Mouse (Mus musculus) forebrain, embryonic 15.5 days (tissue): ENCODE results near the gene Arhgef7. TPM values are rescaled to one million over a fixed set of nuclear protein-coding genes. Genes with fewer than 3 reads are reported as not detected.

Experiments
- ATAC-seq: fragments of 200-750 bp; cut with Nextera tagmentation; replicated peaks from 2 replicates; pipeline ENCODE4 v1.8.0; 2017; ENCODE audit warnings: mild to moderate bottlenecking, moderate TSS enrichment, moderate library complexity
- H3K27ac ChIP-seq: fragments of 300-500 bp; sonication (generic); replicated peaks from 2 replicates; pipeline ENCODE4 v1.5.1; 2015; ENCODE audit warnings: mild to moderate bottlenecking, inconsistent platforms
- H3K27me3 ChIP-seq: fragments of 300-500 bp; sonication (generic); 2 replicates; pipeline ENCODE4 v1.6.1; 2015; ENCODE audit warnings: inconsistent platforms
- H3K36me3 ChIP-seq: fragments of 300-500 bp; sonication (generic); 2 replicates; pipeline ENCODE4 v1.6.1; 2015; ENCODE audit warnings: mild to moderate bottlenecking, inconsistent platforms
- H3K4me1 ChIP-seq: fragments of 300-500 bp; sonication (generic); 2 replicates; pipeline ENCODE4 v1.6.1; 2015; ENCODE audit warnings: inconsistent platforms
- H3K4me2 ChIP-seq: fragments of 300-500 bp; sonication (generic); replicated peaks from 2 replicates; pipeline ENCODE4 v1.6.1; 2015; ENCODE audit warnings: mild to moderate bottlenecking, inconsistent platforms
- H3K4me3 ChIP-seq: fragments of 300-500 bp; sonication (generic); 2 replicates; pipeline ENCODE4 v1.5.1; 2015; ENCODE audit warnings: mild to moderate bottlenecking, inconsistent platforms
- H3K9ac ChIP-seq: fragments of 300-500 bp; sonication (generic); replicated peaks from 2 replicates; pipeline ENCODE4 v1.6.1; 2015; ENCODE audit warnings: mild to moderate bottlenecking, inconsistent platforms
- H3K9me3 ChIP-seq: fragments of 300-500 bp; sonication (generic); 2 replicates; pipeline ENCODE4 v1.6.1; 2016; ENCODE audit warnings: inconsistent platforms
- WGBS: fragments of 180-500 bp; shearing (Covaris S2); methylation state at CpG from one replicate; pipeline ENCODE4 v1.1.7; 2015; ENCODE audit warnings: mixed read lengths; 5-methylcytosine and 5-hydroxymethylcytosine counted together
- polyA plus RNA-seq: library from polyadenylated mRNA; unstranded; fragments of >200 nt; fragmentation: Nextera tagmentation; extraction: Ambion mirVana; gene quantifications from 2 replicates; pipeline ENCODE4 v1.2.1, GENCODE M21; 2015

The Arhgef7 gene
- polyA plus RNA-seq, 1 experiment from 2014 or later = 77.1 TPM

DNA sequence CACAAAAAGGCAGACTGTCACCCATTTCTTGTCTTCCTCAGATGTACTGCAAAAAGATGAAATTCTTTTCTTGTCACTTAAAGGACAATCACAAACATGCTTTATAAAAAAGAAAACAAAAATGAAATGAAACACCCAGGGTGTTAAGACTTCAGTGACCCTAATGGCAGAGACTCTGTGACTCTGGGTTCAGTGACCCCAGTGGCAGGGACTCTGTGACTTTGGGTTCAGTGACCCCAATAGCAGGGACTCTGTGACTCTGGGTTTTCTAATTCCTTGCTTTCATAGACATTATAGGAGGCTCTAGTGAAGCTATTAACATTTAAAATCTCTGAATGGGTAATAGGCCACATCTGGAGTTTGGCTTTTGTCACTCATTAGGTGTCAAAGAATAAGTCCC is 27.2 kb downstream of the Arhgef7 start:
- no peak for ATAC-seq
- Histone ChIP-seq H3K36me3 (no peaks in the 10 kb centered on the region), H3K9me3 (no peaks in the 10 kb centered on the region), H3K9ac (no peak overlapping the region), H3K4me3 (no peak overlapping the region), H3K4me2 (no peak overlapping the region), H3K27me3 (no peaks in the 10 kb centered on the region), H3K27ac (no peak overlapping the region), H3K4me1 (peaks cover 27% of the 10 kb centered on the region)

DNA sequence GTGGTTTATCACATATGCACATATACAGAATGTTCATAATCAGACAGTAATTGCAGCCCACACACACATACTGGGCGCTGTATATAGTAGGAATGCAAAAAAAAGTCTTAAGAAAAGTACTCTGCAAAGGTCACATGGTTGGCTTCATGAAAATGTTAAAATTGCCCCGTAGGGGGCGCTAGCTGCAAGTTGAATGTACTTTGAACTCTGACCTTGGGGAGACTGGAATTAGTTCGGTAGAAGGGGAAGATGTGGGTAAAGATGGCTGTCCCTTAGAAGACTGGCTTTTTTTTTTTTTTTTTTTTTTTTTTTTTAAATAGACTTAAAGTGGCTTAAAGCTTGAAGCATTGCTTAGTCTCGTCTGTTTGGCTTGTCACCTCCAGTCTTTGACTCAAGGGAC is 28.4 kb downstream of the Arhgef7 start:
- Histone ChIP-seq H3K27me3 (no peaks in the 10 kb centered on the region), H3K27ac (no peak overlapping the region), H3K9ac (no peak overlapping the region), H3K36me3 (no peaks in the 10 kb centered on the region), H3K4me3 (no peak overlapping the region), H3K9me3 (no peaks in the 10 kb centered on the region), H3K4me2 (no peak overlapping the region), H3K4me1 (peaks cover 27% of the 10 kb centered on the region)
- no peak for ATAC-seq
- WGBS = 23% methylated on average over 5 of the region's 5 CpGs

DNA sequence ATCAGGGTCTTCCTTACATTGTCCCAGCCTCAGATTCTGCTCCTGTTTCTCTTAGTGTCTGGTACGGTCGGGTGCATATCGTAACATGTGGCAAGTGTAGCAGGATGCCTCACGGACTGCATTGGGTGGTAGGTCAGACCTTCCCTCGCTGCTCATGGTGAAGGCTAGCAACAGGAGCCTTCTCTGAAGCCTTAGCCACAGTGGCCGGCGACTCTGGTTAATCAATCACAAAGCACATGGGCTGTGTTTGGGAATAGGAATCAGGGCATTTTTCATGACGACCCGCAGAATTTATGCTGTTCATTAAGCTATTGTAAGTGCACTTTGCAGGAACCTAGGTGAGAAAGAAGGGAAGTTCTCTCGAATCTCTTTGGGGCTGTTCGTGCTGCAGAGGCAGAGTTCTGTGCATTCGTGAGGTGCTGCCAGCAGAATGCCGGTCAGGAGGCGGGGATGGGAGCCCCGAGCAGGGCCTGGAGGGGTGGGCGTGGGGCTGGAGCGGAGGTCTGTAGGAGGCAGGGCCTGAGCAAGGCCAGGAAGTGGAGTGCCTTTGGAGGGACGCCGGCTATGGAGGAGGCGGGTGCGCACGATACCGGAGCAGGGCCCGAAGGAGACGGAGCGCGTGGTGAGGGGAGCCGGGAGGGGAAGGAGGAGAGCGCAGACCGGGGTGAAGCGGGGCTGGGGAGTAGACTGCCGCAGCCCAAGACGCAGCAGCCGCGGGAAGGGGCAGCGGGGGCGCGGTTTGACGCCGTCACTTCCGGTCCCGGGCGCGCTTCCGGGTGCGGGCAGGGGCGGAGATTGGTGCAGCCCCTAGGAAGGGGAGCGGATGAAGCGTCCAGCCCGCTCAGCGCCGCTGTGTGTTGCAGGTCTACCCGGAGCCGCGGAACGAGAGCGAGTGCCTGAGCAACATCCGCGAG is 30.3 kb downstream of the Arhgef7 start:
- H3K27ac ChIP-seq = peak overlapping the region; percentile 80
- peak overlapping the region; percentile 73 for H3K4me3 ChIP-seq
- H3K9ac ChIP-seq = peak overlapping the region; percentile 79
- WGBS = 2% methylated on average over 59 of the region's 59 CpGs
- H3K9me3 ChIP-seq = no peaks in the 10 kb centered on the region
- H3K4me1 ChIP-seq = peaks cover 29% of the 10 kb centered on the region
- no peaks in the 10 kb centered on the region for H3K27me3 ChIP-seq
- no peaks in the 10 kb centered on the region for H3K36me3 ChIP-seq
- peak overlapping the region; percentile 72 for H3K4me2 ChIP-seq
- ATAC-seq = peak; percentile 95

DNA sequence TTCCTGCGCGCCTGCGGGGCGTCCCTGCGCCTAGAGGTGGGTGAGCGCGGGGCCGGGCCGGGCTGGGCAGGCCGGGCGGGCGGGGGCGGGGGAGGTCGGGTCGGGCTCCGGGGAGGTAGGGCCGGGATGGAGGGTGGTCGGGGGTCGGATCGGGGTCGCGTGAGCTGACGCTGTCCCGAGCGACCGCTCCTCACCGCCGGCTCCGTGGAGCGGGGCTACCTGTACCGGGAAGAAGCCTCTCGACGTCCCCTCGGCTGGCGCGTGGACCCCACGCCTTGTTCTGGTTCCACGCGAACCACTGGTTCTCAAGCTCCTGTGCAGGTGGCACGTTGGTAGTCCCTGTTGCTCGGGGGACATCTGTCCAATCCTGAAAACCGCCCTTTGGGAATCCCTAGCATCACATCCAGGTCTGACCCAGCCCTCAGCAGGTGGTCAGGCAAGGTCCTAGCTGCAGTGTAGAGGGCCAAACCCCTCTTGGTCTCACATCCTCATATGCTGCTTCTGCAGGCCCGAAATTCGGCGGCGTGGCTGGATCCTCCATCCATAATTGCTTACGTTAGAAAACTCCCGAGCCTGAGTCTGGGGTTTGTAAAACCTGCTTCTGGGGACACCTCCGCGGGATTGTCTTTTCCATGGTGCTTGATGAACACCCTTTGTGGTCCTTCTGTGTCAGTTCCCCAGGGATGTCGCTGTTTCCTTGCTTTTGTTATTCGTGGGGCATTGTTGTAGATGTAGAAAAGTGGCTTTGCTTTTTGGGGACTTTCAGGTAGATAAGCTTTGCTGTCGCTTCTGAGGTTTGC is 31.2 kb downstream of the Arhgef7 start:
- no peak; the same call in none of the 2 replicates for ATAC-seq
- peak overlapping the region; percentile 80; the same call in 1 of the 2 replicates for H3K27ac ChIP-seq
- 1% methylated on average over 53 of the region's 53 CpGs for WGBS

DNA sequence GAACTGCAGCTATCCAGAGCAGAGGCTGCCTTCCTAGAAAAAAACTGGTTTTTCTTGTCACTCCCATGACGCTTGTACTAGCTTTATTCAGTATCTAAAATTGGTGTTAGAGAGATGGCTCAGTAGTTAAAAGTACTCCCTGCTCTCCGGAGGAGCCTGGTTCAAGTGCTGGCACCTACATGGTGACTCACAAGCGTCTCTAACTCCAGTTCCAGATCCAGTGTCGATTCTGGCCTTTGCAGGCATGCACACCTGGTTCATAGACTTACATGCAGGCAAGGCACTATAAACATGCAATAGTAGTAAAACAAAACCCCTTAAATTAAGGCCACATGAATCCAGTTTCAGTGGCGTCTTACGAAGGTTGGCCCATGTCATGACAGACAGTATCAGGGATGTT is 34.0 kb downstream of the Arhgef7 start:
- peaks cover 26% of the 10 kb centered on the region for H3K4me1 ChIP-seq
- H3K27me3 ChIP-seq = no peaks in the 10 kb centered on the region
- H3K4me2 ChIP-seq = no peak overlapping the region
- H3K36me3 ChIP-seq = no peaks in the 10 kb centered on the region
- H3K27ac ChIP-seq = no peak overlapping the region
- no peak overlapping the region for H3K4me3 ChIP-seq
- H3K9me3 ChIP-seq = no peaks in the 10 kb centered on the region
- H3K9ac ChIP-seq = no peak overlapping the region
- no peak for ATAC-seq
- WGBS = 92% methylated on average over 6 of the region's 6 CpGs

More for the DNA sequence above, 31.2 kb downstream of the Arhgef7 start:
- peak overlapping the region; percentile 72 for H3K4me2 ChIP-seq
- H3K4me1 ChIP-seq = peaks cover 31% of the 10 kb centered on the region
- H3K36me3 ChIP-seq = no peaks in the 10 kb centered on the region
- no peaks in the 10 kb centered on the region for H3K27me3 ChIP-seq
- H3K4me3 ChIP-seq = peak overlapping the region; percentile 73
- H3K9ac ChIP-seq = peak overlapping the region; percentile 79
- H3K9me3 ChIP-seq = no peaks in the 10 kb centered on the region

DNA sequence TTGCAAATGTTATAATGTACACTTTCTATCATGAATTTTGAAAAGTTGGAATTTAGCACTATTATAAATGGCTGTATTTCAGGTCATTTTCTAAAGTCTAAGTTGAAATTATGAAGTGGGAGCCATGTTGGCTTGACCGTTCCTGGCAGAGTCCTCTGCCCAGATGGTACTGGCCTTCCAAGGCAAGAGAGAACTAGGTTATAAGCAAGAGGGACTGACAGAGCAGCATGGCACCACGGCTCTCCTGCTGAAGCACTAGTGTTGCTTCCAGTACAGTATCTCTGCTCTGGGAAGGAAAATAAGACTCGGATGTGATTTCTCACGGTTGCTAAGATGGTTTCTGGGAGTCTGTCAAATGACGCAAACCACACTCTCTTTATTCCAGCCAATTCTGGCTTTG is 34.5 kb downstream of the Arhgef7 start:
- H3K9ac ChIP-seq = no peak overlapping the region
- no peak for ATAC-seq
- H3K27ac ChIP-seq = no peak overlapping the region
- no peak overlapping the region for H3K4me3 ChIP-seq
- H3K9me3 ChIP-seq = no peaks in the 10 kb centered on the region
- peaks cover 24% of the 10 kb centered on the region for H3K4me1 ChIP-seq
- no peaks in the 10 kb centered on the region for H3K27me3 ChIP-seq
- WGBS = 86% methylated on average over 5 of the region's 5 CpGs
- H3K4me2 ChIP-seq = no peak overlapping the region
- no peaks in the 10 kb centered on the region for H3K36me3 ChIP-seq

DNA sequence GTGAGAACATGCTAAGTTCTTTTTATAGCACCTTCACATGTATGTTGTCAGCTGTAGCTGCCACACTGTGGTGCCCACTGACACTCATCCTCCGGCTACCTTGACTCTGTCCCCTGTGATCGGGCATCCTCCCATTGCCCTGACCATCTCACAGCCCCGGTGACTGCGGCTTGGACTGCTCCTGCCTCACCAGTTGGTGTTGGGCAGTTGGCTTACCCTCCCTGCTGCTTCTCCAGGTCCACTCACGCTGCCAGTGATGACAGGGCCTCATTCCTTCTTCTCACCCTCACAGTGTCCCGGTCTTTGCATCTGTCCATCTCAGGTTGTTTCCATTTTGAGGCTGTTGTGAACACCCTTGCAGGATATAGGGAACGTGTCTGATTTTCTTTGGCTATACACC is 35.3 kb downstream of the Arhgef7 start:
- no peaks in the 10 kb centered on the region for H3K9me3 ChIP-seq
- no peak for ATAC-seq
- no peak overlapping the region for H3K27ac ChIP-seq
- H3K9ac ChIP-seq = no peak overlapping the region
- H3K4me1 ChIP-seq = peaks cover 16% of the 10 kb centered on the region
- WGBS = 93% methylated on average over 7 of the region's 7 CpGs
- no peak overlapping the region for H3K4me2 ChIP-seq
- no peaks in the 10 kb centered on the region for H3K36me3 ChIP-seq
- no peak overlapping the region for H3K4me3 ChIP-seq
- no peaks in the 10 kb centered on the region for H3K27me3 ChIP-seq

DNA sequence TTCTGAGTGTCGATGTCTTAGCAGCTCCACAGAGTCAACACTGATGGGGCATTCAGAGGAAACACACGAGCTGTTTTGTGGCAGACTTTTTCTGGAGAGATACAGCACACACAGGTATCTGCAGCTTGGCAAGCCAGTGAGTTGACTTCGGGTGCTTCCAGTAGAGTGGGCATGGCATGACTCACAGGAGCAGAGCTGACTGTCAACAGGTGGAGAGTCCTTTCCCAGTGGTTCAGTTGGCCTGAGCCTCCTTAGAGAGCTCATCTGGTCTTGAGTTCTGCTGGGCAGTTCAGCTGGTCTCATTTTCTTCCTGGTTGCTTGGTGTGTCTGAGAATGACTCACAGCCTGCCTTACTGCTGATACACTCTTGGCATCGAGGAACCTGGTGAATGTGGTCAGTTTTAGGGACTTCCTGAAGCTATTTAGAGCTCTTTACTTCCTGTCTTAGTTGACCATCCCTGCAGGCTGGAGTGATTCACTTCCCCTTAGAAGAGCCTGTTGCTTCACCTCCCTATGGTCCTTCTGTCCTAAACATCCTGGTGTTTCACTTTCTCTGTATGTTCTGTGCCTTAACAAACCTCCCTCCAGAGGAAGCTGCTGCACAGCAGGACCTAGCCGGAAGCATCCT is 39.8 kb downstream of the Arhgef7 start:
- Histone ChIP-seq H3K4me3 (no peak overlapping the region), H3K27ac (no peak overlapping the region), H3K4me2 (no peak overlapping the region), H3K27me3 (no peaks in the 10 kb centered on the region), H3K9me3 (no peaks in the 10 kb centered on the region), H3K9ac (no peak overlapping the region), H3K36me3 (no peaks in the 10 kb centered on the region), H3K4me1 (peaks cover 13% of the 10 kb centered on the region)
- ATAC-seq = no peak
- 89% methylated on average over 5 of the region's 5 CpGs for WGBS

DNA sequence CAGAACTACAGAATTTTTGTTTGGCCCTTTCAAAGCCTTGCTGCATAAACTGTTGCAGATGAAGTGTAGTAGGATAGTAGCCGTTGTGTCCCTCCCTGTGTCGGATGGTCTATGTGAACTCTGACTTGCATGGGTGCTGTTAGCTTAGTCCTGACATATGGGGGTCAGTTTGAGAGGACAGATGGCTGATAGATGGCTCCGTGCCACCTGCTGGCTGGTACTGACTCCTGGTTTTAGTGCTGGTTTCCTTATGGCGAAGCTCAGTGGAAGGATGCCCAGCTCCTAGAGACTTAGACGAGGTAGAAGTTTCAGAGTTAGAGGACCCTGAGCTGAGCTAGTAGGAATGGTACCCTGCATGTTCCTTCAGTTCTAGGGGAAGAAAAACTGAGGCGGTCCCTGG is 42.5 kb downstream of the Arhgef7 start:
- H3K4me1 ChIP-seq = peaks cover 22% of the 10 kb centered on the region
- no peak overlapping the region for H3K9ac ChIP-seq
- WGBS = 79% methylated on average over 6 of the region's 6 CpGs
- ATAC-seq = no peak
- no peak overlapping the region for H3K4me3 ChIP-seq
- no peaks in the 10 kb centered on the region for H3K27me3 ChIP-seq
- H3K4me2 ChIP-seq = no peak overlapping the region
- no peaks in the 10 kb centered on the region for H3K9me3 ChIP-seq
- no peaks in the 10 kb centered on the region for H3K36me3 ChIP-seq
- no peak overlapping the region for H3K27ac ChIP-seq

DNA sequence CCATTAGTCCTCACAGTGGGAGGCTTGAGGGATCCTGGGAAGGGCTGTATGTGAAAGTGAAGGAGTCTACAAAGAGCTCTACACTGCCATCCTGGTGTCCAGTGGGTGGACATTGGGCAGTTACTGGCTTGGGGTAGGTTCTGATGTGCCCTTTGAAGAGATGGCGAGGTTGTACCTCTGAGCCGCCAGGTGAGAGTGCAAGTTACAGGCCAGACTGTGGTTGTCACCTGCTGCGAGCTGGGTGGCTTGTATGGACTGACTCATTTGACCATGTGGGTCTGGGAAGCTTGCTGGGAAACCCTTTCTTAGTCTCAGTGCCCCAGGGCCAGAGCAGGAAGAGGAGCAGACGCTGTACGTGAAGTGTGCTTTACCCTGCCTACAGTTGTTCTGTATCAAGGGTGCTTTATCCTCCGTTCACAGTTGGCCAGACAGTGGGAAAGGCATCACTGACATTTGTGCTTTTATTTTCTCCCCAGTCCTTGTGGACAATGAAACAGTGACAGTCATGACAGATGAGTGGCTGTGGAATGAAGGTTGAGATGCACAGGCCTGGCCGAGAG is 43.1 kb downstream of the Arhgef7 start:
- ATAC-seq = no peak
- H3K4me1 ChIP-seq = peaks cover 28% of the 10 kb centered on the region
- no peak overlapping the region for H3K9ac ChIP-seq
- no peaks in the 10 kb centered on the region for H3K36me3 ChIP-seq
- WGBS = 80% methylated on average over 7 of the region's 7 CpGs
- no peak overlapping the region for H3K4me3 ChIP-seq
- H3K9me3 ChIP-seq = no peaks in the 10 kb centered on the region
- no peak overlapping the region for H3K4me2 ChIP-seq
- no peaks in the 10 kb centered on the region for H3K27me3 ChIP-seq
- no peak overlapping the region for H3K27ac ChIP-seq

DNA sequence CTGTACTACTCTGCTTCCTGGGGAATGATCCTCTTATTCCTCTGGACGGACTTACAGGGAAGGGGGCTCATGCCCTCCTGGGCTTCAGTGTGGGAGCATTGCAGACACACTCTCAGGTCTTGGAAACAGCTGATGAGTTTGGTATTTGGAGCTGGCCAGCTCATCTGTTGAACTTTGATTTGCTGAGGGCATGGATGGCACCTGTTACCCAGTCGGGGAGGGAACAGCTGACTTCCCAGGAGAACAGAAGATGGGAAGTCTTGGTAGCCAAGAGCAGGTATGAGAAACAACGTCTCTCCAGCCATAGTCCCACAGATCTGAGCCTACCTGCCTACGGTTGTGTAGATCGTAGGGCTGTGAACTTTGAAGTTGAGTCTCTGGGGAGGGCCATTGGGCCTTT is 44.1 kb downstream of the Arhgef7 start:
- Histone ChIP-seq H3K4me2 (no peak overlapping the region), H3K9ac (no peak overlapping the region), H3K36me3 (no peaks in the 10 kb centered on the region), H3K27ac (no peak overlapping the region), H3K4me3 (no peak overlapping the region), H3K4me1 (peaks cover 36% of the 10 kb centered on the region), H3K27me3 (no peaks in the 10 kb centered on the region), H3K9me3 (no peaks in the 10 kb centered on the region)
- no peak for ATAC-seq
- WGBS = 93% methylated on average over 5 of the region's 5 CpGs
